Mouse (Mus musculus): ENCODE data around the gene Lrrc10. TPM values are rescaled to one million over a fixed set of nuclear protein-coding genes. Genes with fewer than 3 reads are reported as not detected.

Gene Lrrc10
- 0.13 TPM in 1 of 2 replicates, not detected in the other for polyA plus RNA-seq (2012; rRNA removed)

- Histone ChIP-seq H3K4me1 (ENCODE audit: control insufficient read depth, insufficient read depth, low read length) (no peaks in the 10 kb centered on the region), H3K36me3 (ENCODE audit: control insufficient read depth, insufficient read depth, low read length) (no peaks in the 10 kb centered on the region), H3K27ac (ENCODE audit: insufficient read depth, low read depth, low read length) (no peak within 1 kb of the TSS), H3K4me3 (ENCODE audit: insufficient read depth, low read depth, low read length) (no peak within 1 kb of the TSS), H3K27me3 (replicated peaks; ENCODE audit: control insufficient read depth, insufficient read depth, low read length) (no peaks in the 10 kb centered on the region)
- TF ChIP-seq CTCF (conservative IDR thresholded peaks at IDR 0.05; ENCODE audit: insufficient read depth, insufficient read length, low read depth, low read length) (no peak), POLR2A (IDR thresholded peaks at IDR 0.05; ENCODE audit: low read depth, low read length) (no peak)
- no peak for DNase-seq
- WGBS: 54% methylated on average over 40 of the region's 40 CpGs
These were observed at the start of gene Lrrc10 for GRCm38 (mm10) chr10:117045175-117046056. Gene Lrrc10, plus strand, starts transcription at chr10:117045341.

- no peaks in the 10 kb centered on the region for H3K27me3 ChIP-seq (replicated peaks; ENCODE audit: control insufficient read depth, insufficient read depth, low read length)
- TF ChIP-seq CTCF (conservative IDR thresholded peaks at IDR 0.05; ENCODE audit: insufficient read depth, insufficient read length, low read depth, low read length) (no peak), POLR2A (IDR thresholded peaks at IDR 0.05; ENCODE audit: low read depth, low read length) (no peak)
- no peaks in the 10 kb centered on the region for H3K36me3 ChIP-seq (ENCODE audit: control insufficient read depth, insufficient read depth, low read length)
- no peak for DNase-seq
- H3K4me3 ChIP-seq (ENCODE audit: insufficient read depth, low read depth, low read length): no peak overlapping the region
- 59% methylated on average over 6 of the region's 6 CpGs for WGBS
- H3K4me1 ChIP-seq (ENCODE audit: control insufficient read depth, insufficient read depth, low read length): peaks cover 7% of the 10 kb centered on the region
- H3K27ac ChIP-seq (ENCODE audit: insufficient read depth, low read depth, low read length): no peak overlapping the region
These were observed 49.4 kb upstream of the Lrrc10 start for GRCm38 (mm10) chr10:116995584-116996235.

GRCm38 (mm10) chr10:116996236-116996600, 48.9 kb upstream of the Lrrc10 start:
- no peaks in the 10 kb centered on the region for H3K36me3 ChIP-seq (ENCODE audit: control insufficient read depth, insufficient read depth, low read length)
- H3K27me3 ChIP-seq (replicated peaks; ENCODE audit: control insufficient read depth, insufficient read depth, low read length): no peaks in the 10 kb centered on the region
- DNase-seq: peak; percentile 80
- TF ChIP-seq CTCF (conservative IDR thresholded peaks at IDR 0.05; ENCODE audit: insufficient read depth, insufficient read length, low read depth, low read length): no peak
- no peak for TF ChIP-seq POLR2A (IDR thresholded peaks at IDR 0.05; ENCODE audit: low read depth, low read length)
- peaks cover 7% of the 10 kb centered on the region for H3K4me1 ChIP-seq (ENCODE audit: control insufficient read depth, insufficient read depth, low read length)
- WGBS: 19% methylated on average over 6 of the region's 6 CpGs
- no peak overlapping the region for H3K4me3 ChIP-seq (ENCODE audit: insufficient read depth, low read depth, low read length)
- H3K27ac ChIP-seq (ENCODE audit: insufficient read depth, low read depth, low read length): no peak overlapping the region

GRCm38 (mm10) chr10:116998716-116999455, 46.3 kb upstream of the Lrrc10 start:
- Histone ChIP-seq H3K4me3 (ENCODE audit: insufficient read depth, low read depth, low read length) (no peak overlapping the region), H3K27me3 (replicated peaks; ENCODE audit: control insufficient read depth, insufficient read depth, low read length) (no peaks in the 10 kb centered on the region), H3K4me1 (ENCODE audit: control insufficient read depth, insufficient read depth, low read length) (peaks cover 7% of the 10 kb centered on the region), H3K27ac (ENCODE audit: insufficient read depth, low read depth, low read length) (no peak overlapping the region), H3K36me3 (ENCODE audit: control insufficient read depth, insufficient read depth, low read length) (no peaks in the 10 kb centered on the region)
- 77% methylated on average over 17 of the region's 17 CpGs for WGBS
- DNase-seq: no peak
- no peak for TF ChIP-seq CTCF (conservative IDR thresholded peaks at IDR 0.05; ENCODE audit: insufficient read depth, insufficient read length, low read depth, low read length)
- no peak for TF ChIP-seq POLR2A (IDR thresholded peaks at IDR 0.05; ENCODE audit: low read depth, low read length)

GRCm38 (mm10) chr10:117000975-117001374, 44.2 kb upstream of the Lrrc10 start:
- Histone ChIP-seq H3K4me1 (ENCODE audit: control insufficient read depth, insufficient read depth, low read length) (peaks cover 6% of the 10 kb centered on the region), H3K27ac (ENCODE audit: insufficient read depth, low read depth, low read length) (no peak overlapping the region), H3K36me3 (ENCODE audit: control insufficient read depth, insufficient read depth, low read length) (no peaks in the 10 kb centered on the region), H3K4me3 (ENCODE audit: insufficient read depth, low read depth, low read length) (no peak overlapping the region), H3K27me3 (replicated peaks; ENCODE audit: control insufficient read depth, insufficient read depth, low read length) (no peaks in the 10 kb centered on the region)
- WGBS: 61% methylated on average over 12 of the region's 12 CpGs
- TF ChIP-seq POLR2A (IDR thresholded peaks at IDR 0.05; ENCODE audit: low read depth, low read length): no peak
- no peak for TF ChIP-seq CTCF (conservative IDR thresholded peaks at IDR 0.05; ENCODE audit: insufficient read depth, insufficient read length, low read depth, low read length)
- no peak for DNase-seq

GRCm38 (mm10) chr10:117004695-117005094, 40.4 kb upstream of the Lrrc10 start:
- Histone ChIP-seq H3K27me3 (replicated peaks; ENCODE audit: control insufficient read depth, insufficient read depth, low read length) (no peaks in the 10 kb centered on the region), H3K27ac (ENCODE audit: insufficient read depth, low read depth, low read length) (no peak overlapping the region), H3K4me1 (ENCODE audit: control insufficient read depth, insufficient read depth, low read length) (no peaks in the 10 kb centered on the region), H3K4me3 (ENCODE audit: insufficient read depth, low read depth, low read length) (no peak overlapping the region), H3K36me3 (ENCODE audit: control insufficient read depth, insufficient read depth, low read length) (no peaks in the 10 kb centered on the region)
- TF ChIP-seq CTCF (conservative IDR thresholded peaks at IDR 0.05; ENCODE audit: insufficient read depth, insufficient read length, low read depth, low read length) (no peak), POLR2A (IDR thresholded peaks at IDR 0.05; ENCODE audit: low read depth, low read length) (no peak)
- no peak for DNase-seq
- WGBS: 78% methylated on average over 5 of the region's 5 CpGs
